Mouse (Mus musculus) c-Kit-positive CD71-positive TER-119-negative erythroid progenitor cells, embryonic 14.5 days (primary cell): ENCODE measurements around the gene Nsun2.
"Not testable (repeated sequence)": the region's sequence is repeated elsewhere in the genome, so short reads cannot be mapped to it uniquely, and the experiment has no call there.

ENCODE experiments used
- DNase-seq: peaks from one replicate; pipeline ENCODE4 v3.0.0-alpha.2; 2013; ENCODE audit warnings: low read depth

Gene Nsun2

GRCm38 (mm10) chr13:69554255-69554654, 20.7 kb downstream of the Nsun2 start:
- DNase-seq, result no peak

DNA sequence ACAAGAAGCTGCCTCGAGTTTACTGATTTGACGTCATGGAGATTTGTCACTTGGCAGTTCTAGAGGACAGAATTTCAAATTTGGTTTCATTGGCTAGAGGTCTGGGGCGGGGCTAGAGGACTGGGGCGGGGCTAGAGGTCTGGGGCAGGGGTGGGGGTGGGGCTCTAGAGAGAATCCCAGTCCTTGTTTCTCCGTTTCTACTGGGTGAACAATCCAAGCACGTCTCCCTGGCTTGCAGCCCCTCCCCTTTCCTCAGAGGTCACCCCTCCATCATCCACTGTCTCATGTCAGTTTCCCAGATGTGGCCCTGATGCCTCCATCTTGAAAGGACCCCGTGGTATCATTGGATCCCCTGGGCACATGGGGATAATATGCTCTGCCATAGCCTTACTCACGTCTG, 21.5 kb downstream of the Nsun2 start:
- no peak for DNase-seq

GRCm38 (mm10) chr13:69555957-69556482, 22.5 kb downstream of the Nsun2 start:
- DNase-seq, result no peak

- no peak for DNase-seq
Observed at GRCm38 (mm10) chr13:69556728-69557127, 23.2 kb downstream of the Nsun2 start.

DNA sequence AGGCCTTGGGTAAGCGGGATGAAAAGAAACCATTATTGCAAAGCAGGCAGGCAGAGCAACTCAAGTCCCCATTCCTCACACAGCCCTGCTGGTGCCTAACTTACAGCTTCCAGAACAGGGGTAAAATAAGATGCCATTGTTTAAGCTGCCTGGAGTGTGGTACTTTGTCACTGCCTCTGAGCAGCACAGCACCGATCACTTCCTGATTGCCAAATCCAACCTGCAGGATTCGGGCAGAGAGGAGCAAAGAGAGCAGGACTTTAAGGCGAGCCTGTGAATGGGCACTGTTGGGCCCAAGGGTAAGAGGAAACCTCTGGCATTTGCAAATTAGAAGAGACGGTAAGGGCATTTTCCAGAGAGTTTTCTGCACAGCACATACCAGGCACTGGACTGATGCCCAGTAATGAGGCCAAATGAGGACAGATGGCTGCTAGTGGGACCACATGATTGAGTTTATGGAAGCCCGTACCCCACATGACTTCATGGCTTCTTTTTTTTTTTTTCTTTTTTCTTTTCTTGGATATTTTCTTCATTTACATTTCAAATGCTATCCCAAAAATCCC, 24.6 kb downstream of the Nsun2 start:
- no peak for DNase-seq

- no peak for DNase-seq
Observed at GRCm38 (mm10) chr13:69559291-69559961, 25.9 kb downstream of the Nsun2 start.

DNA sequence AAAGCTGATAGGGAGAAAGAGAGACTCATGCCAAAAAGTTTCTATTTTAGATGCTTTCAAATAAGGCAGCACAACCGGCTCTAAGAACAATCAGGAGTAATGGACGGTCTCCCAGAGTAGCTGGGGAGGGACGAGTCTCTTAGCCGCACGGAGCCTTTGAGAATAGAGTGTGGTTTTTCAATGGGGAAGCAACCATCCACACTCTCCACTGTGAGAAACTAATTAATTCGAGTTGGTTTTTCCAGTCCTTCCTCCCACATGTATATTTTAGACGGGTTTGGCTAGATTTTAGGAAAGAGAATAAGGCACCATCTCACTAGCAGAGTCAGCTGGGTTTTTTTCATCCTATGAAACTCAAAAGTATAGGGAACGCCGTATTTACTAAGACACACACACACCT, 28.5 kb downstream of the Nsun2 start:
- no peak for DNase-seq

DNA sequence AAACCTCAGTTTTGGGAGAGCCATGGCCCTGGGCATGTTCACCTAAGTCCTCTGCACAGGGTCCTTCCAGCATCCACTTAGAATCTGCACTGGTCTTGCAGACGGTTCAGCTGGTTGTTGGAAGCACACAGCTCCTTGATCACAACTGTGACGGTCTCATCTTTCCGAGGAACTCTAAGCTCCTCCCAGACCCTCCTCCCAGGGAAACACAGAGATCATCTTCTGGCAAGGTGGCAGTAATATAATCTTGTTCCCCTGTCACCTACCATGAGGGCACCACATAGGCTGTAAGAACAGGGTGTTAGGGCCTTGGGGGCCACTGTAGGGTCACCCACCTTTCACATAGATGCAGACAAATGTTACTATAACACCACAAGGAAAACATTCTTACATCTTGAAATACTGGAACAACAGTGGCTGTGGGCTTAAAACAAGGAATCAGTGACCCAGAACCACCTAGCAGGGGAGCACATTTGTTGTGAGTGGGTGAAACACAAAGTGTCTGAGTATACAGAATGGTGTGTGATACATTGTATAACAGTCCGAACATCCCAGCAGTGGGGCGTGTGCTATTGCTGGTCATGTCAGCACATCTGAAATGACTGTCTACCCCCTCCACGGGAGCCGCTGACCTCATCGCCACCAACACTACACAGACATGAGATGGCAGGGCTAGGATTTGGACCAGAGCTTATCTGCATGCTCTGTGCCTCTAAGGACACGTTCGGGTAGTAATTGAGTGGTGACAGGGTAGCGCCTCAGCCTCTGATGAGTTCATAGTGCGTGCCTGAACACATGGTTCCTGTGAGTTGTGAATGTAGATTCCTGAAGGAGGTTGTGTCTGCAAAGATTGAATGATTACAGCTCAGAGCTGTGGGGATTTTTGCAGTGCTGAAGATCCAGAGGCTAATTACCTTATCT, 29.4 kb downstream of the Nsun2 start:
- DNase-seq, result no peak

DNA sequence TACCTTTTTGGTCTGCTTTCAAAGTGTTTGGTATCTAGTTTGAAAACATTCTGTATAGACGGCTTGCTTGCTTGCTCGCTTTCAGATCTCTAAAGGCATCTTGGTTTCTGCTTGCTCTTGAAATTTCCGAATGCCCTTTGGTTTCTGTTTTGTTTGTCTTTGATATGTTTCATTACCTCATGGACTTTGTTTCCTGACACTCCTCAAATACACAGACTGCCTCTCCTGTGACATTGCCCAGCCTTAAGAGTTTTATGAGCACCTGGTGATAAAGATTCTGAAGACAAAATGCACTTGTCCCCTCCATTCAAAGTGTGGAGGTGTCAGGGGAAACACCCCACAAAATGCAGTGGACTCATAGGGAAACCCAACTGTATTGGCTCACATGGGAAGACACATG, 30.4 kb downstream of the Nsun2 start:
- no peak for DNase-seq

GRCm38 (mm10) chr13:69564573-69564972, 31.0 kb downstream of the Nsun2 start:
- no peak for DNase-seq

DNA sequence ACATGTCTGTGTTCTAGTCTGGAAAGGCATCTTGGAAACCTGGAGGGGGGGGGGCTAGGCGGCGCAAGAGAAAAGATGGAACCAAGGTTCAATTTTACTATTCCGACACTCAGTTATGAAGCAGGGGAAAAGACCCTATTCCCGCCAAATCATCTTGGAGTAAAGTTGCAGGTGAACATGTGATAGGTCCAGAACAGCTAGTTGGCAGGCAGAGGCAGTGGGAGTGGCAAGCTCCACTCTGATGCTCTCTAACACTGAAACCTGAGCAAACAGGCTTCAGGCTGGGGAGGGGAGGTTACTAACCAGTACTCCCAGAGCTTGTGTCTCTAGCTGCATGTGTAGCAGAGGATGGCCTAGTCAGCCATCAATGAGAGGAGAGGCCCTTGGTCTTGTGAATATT, 31.9 kb downstream of the Nsun2 start:
- DNase-seq, result not testable (repeated sequence)

- no peak for DNase-seq
Observed at GRCm38 (mm10) chr13:69569201-69569600, 35.7 kb downstream of the Nsun2 start.

DNA sequence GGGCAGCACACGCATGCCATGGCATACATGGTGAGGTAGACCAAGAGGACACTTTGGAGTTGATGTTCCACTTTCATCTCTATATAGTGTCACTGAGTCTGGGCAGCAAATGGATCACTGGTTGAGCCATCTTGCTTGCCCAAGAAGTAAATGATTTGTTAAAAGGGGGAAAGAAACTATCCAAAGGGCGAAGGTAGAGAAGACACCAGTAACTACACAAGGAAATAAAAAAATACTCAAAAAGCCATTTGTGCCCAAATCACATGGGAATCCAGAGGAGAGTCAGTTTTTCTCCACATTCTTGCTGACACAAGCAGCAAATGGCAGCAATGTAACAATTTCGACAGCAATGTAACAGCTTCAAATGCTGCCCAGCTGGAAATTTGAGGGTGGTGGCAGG, 39.0 kb downstream of the Nsun2 start:
- DNase-seq, result no peak

DNA sequence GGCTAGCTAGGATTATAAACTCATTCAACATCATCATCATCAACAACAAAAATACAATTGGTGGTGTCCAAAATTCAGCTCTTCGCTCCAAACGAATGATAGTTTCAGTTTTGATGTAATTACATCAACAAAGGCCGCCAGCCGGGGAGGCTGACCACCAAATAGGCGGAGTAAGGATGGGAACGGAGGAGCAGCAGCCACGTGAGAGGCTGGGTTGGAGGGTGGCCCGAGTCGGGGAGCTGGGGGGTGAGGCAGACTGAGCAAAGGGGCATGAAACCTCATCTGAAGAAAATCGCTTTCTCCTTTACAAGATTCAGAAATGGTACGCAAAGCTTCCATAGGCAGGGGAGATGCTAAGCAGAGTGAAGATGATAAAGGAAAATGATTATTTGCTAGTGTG, 43.1 kb downstream of the Nsun2 start:
- no peak for DNase-seq

GRCm38 (mm10) chr13:69577181-69577834, 43.8 kb downstream of the Nsun2 start:
- DNase-seq, result no peak

DNA sequence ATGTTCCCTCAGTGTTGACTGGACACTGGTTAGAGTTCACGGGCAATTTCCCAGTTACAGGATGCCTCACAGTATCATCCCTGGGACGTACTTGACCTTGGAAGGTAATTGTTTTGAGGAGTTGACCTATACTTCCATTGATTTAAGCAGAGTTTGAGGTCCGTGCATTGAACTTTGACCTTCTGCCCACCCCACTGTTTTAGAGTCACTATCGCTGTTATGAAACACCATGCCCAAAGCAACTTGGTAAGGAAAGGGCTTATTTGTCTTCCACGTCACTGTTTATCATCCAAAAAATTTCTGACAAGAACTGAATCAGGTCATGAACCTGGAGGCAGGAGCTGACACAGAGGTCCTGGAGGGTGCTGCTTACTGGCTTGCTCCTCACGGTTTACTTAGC, 48.9 kb downstream of the Nsun2 start:
- no peak for DNase-seq

DNA sequence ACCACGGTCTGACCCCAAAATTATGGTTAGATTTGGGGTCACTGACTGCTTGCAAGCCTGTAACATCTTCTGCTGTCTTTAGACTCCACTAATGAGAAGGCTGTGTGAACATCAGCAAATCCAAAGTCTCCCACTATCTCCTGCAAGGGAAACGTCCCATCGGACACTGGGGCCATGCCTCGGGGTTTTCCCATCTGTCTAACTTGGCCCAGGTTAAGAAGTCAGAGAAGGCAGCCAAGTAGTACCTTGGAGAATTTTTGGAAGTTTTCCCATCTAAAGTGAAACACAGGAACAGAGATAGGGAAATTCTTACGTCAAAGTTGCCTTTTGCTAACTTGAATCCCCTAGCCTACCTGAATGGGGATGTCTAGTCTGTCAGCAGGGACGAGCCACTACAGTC, 50.0 kb downstream of the Nsun2 start:
- no peak for DNase-seq

DNA sequence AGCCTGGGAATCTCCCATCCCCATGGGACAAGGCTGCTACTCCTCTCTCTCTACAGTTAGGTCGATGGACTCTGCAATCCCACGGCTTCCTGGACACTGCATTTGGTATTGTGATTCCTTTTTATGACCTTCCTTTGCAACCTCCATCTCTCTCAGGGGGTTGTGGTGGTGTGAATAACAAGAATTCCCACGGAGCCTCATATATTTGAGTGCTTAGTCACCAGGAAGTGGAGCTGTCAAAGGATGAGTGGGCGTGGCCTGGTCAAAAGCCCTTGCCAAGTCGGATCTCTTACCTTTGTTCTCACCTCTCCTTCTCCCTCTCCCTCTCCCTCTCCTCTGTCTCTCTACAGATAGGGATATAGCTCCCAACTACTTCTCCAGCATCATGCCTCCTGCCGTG, 52.3 kb downstream of the Nsun2 start:
- no peak for DNase-seq

DNA sequence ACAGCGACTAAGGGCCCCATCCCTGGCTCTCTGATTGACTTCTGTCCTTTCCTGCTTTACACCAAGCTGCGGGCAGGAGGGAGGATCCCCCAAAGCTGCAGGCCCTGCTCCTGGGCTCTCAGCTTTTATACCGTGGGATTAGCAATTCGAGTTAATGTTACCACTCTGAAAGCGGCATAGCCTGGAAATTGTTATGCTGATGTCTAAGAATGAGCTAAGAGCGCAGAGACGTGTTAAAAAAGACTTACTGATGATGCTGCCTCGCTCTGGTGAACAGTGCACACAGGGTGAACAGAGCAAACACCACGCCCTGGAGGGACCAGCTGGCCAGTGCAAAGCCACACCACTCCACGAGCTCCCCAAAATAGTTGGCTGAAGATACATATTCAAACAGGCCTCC, 52.8 kb downstream of the Nsun2 start:
- DNase-seq, result no peak

- DNase-seq, result no peak
Observed at GRCm38 (mm10) chr13:69587849-69588248, 54.3 kb downstream of the Nsun2 start.

DNA sequence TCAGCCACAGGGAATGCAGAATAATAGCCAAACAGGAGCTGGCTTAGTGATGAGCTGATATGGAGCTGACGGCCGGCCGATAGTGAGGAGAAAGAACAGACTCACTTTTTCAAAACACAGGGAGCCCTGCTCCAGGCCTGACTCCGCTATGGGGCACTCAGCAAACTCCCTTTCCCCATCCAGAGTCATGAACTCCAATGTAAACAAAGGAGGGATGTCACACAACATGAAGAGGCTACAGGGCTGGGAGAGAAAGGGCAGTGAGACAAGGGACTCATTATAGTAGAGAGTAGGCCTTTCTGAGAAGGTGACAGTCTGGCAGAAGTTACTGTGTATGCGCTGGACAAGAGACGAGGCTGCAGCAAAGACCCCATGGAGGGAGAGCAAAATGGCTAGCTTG, 54.7 kb downstream of the Nsun2 start:
- DNase-seq, result no peak

GRCm38 (mm10) chr13:69591338-69591737, 57.8 kb downstream of the Nsun2 start:
- DNase-seq, result no peak
